Mouse (Mus musculus) left cerebral cortex, adult 18-20 months (tissue): Measurements from ENCODE around the gene Slc38a2. TPM values are rescaled to one million over a fixed set of nuclear protein-coding genes. Genes with fewer than 3 reads are reported as not detected.

Source experiments
- DNase-seq, 2 experiments: peaks; one replicate each; pipeline ENCODE4 v3.0.0; 2021 to 2022; ENCODE audit warnings: low spot score in 2 of 2, mixed read lengths in 1 of 2
- total RNA-seq, 2 experiments: library from RNA; stranded (reverse); gene quantifications; 2 replicates each; pipeline ENCODE4 v1.2.3; 2021

Gene Slc38a2
- total RNA-seq, 2 experiments from 2014 or later: 93.9 to 101 TPM

- DNase-seq: no peak
These were observed 2.8 kb downstream of the Slc38a2 start for GRCm38 (mm10) chr15:96696486-96697284.

GRCm38 (mm10) chr15:96695455-96696421 is 3.8 kb downstream of the Slc38a2 start:
- DNase-seq: no peak

GRCm38 (mm10) chr15:96694988-96695387 is 4.5 kb downstream of the Slc38a2 start:
- no peak for DNase-seq

GRCm38 (mm10) chr15:96693688-96694087 is 5.8 kb downstream of the Slc38a2 start:
- DNase-seq: peak; percentile 46 to 47

GRCm38 (mm10) chr15:96692401-96692800 is 7.1 kb downstream of the Slc38a2 start:
- no peak for DNase-seq

GRCm38 (mm10) chr15:96691381-96691780 is 8.1 kb downstream of the Slc38a2 start:
- no peak for DNase-seq

- DNase-seq: no peak
These were observed 8.7 kb downstream of the Slc38a2 start for GRCm38 (mm10) chr15:96690829-96691228.

- DNase-seq: no peak
These were observed 9.6 kb downstream of the Slc38a2 start for GRCm38 (mm10) chr15:96689919-96690318.

- DNase-seq: no peak
These were observed 10.7 kb downstream of the Slc38a2 start for GRCm38 (mm10) chr15:96688784-96689318.

GRCm38 (mm10) chr15:96688036-96688435 is 11.5 kb downstream of the Slc38a2 start:
- DNase-seq: no peak

- no peak for DNase-seq
These were observed 12.2 kb downstream of the Slc38a2 start for GRCm38 (mm10) chr15:96687366-96687765.

- DNase-seq: no peak
These were observed 13.1 kb downstream of the Slc38a2 start for GRCm38 (mm10) chr15:96686201-96687159.

- DNase-seq: no peak
These were observed 14.3 kb downstream of the Slc38a2 start for GRCm38 (mm10) chr15:96685273-96685672.

- DNase-seq: peak in 1 of 2 experiments; percentile 40
These were observed 15.2 kb downstream of the Slc38a2 start for GRCm38 (mm10) chr15:96684132-96684830.

- DNase-seq: no peak
These were observed 20.4 kb downstream of the Slc38a2 start for GRCm38 (mm10) chr15:96678871-96679773.

- no peak for DNase-seq
These were observed 23.0 kb downstream of the Slc38a2 start for GRCm38 (mm10) chr15:96676518-96676917.

GRCm38 (mm10) chr15:96675744-96676143 is 23.8 kb downstream of the Slc38a2 start:
- no peak for DNase-seq

GRCm38 (mm10) chr15:96675055-96675454 is 24.5 kb downstream of the Slc38a2 start:
- no peak for DNase-seq

GRCm38 (mm10) chr15:96674089-96674488 is 25.4 kb downstream of the Slc38a2 start:
- no peak for DNase-seq
